Mouse (Mus musculus) Patski (cell line): ENCODE results near the gene Trpm6. TPM values are rescaled to one million over a fixed set of nuclear protein-coding genes. Genes with fewer than 3 reads are reported as not detected.
"Not testable (repeated sequence)": the region's sequence is repeated elsewhere in the genome, so short reads cannot be mapped to it uniquely, and the experiment has no call there.

Experiments
- ATAC-seq: fragments of 100-300 bp; one replicate; pipeline ENCODE4 v1.8.0; 2021
- CTCF ChIA-PET: fragments of 350-600 bp; sonication (Branson Sonifier 250); formaldehyde crosslinking; loops from one replicate; lab custom pipeline; 2022; ENCODE audit warnings: inconsistent platforms; lab: Charles Lee
- POLR2A ChIA-PET: fragments of 350-600 bp; sonication (Branson Sonifier 250); formaldehyde crosslinking; loops from one replicate; lab custom pipeline; 2022; ENCODE audit warnings: antibody characterized with exemption, inconsistent platforms; lab: Charles Lee
- DNase-seq: peaks from one replicate; pipeline ENCODE4 v3.0.0-alpha.2; 2011; ENCODE audit warnings: low read depth, low spot score
- H3K27me3 ChIP-seq: fragments of 371-371 bp; one replicate; pipeline ENCODE4 v1.5.1; 2021
- CTCF ChIP-seq: fragments of 100-300 bp; IDR thresholded peaks from one replicate; pipeline ENCODE4 v1.5.1; 2021
- in situ Hi-C: fragments of 300-500 bp; cut with MboI; formaldehyde crosslinking; loops from 3 replicates; pipeline ENCODE4 v1.11.1; 2018; ENCODE audit warnings: low pct_unique_long_range_greater_than_20kb, mixed read lengths
- polyA plus RNA-seq: library from polyadenylated mRNA; unstranded; gene quantifications from one replicate; pipeline ENCODE4 v1.2.3, GENCODE M21; 2021

The Trpm6 gene
- polyA plus RNA-seq: 0.67 TPM

DNA sequence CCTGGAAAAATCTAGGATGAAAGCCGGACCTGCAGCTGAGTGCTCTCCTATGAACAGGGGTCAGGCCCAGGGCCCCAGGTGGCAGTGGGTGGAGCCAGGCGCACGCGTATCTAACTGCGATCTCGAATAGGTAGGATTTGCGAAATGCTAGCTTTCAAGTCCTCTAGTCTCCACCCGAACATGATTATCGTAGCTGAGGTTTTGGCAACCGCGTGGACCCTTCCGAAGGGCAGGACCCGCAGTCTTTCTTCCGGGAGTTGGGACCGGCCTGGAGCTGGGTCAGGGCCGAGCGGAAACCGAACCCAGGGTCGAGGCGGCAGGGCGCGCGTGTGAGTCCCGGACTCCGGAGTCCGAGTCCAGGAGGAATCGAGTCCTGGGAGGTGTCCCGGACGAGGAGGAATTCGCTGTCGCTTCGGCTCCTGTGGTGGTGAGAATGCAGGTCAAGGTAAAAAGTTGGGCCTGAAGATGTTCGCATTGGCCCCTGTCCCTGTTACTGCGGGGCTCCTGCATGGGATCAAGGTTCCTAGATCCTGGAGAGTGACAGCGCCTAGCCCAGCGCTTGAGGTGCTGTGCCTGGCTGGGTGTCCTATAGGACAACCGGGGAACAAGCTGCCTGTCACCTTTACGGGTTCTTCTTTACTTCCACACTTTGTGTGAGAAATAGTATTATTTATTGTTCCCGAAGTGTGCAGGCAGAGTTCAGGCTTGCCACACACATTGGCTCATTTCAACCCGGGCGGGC is at the start of gene Trpm6:
Gene Trpm6, plus strand, starts transcription at position 386 of the 742 bp plus-strand sequence.
- in situ Hi-C loops: no loop called here
- no peak for ATAC-seq
- H3K27me3 ChIP-seq: no peaks in the 10 kb centered on the region
- ChIA-PET CTCF (interaction anchor here (0.7 kb wide), 1 partner anchor 42 kb away, joined by 3 read pairs; no protein-coding TSS in a partner anchor), POLR2A (no interaction called here)
- no peak for TF ChIP-seq CTCF
- no peak for DNase-seq

DNA sequence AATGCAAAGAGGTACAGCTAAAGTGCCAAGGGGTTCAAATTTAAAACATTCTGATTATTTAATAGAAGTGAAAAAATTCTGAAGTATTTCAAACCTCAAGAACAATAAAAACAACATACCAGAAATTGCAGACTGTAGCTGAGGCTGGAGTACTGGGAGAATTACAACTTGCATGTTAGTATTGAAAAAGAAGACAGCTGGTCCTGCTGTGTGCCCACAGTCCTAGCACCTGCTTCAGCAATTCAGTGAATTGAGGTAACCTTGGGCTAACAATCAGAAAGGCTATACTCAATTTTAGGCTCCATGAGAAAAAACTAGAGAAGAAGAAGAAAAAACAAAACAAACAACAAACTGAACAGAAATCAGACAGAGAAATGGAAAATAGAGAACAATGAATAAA is 41.7 kb upstream of the Trpm6 start:
- POLR2A ChIA-PET: no interaction called here
- no peaks in the 10 kb centered on the region for H3K27me3 ChIP-seq
- in situ Hi-C loops: no loop called here
- ATAC-seq (no peak), DNase-seq (no peak)
- TF ChIP-seq CTCF: no peak
- CTCF ChIA-PET: no interaction called here

DNA sequence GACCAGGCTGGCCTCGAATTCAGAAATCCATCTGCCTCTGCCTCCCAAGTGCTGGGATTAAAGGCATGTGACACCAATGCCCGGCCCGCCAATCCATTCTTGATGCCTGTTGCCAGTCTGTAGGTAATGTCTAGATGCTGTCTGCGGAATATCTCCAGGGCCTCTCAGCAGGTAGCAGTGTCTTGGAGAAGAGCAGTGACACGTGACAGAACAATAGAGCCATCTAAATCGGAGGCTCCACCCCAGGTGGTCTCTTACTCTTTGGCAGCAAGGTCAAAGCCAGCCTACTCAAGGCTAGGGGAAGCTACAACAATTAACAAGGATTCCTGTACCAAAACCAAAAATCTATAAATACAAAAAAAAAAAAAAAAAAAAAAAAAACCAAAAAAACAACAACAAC is 38.9 kb upstream of the Trpm6 start:
- no peak for ATAC-seq
- no peaks in the 10 kb centered on the region for H3K27me3 ChIP-seq
- no peak for TF ChIP-seq CTCF
- DNase-seq: no peak
- POLR2A ChIA-PET: interaction anchor here (0.6 kb wide), 1 partner anchor 10 kb away, joined by 5 read pairs; no protein-coding TSS in a partner anchor
- CTCF ChIA-PET: interaction anchor here (1.3 kb wide), 1 partner anchor 106 kb away, joined by 3 read pairs; no protein-coding TSS in a partner anchor
- in situ Hi-C loops: no loop called here

DNA sequence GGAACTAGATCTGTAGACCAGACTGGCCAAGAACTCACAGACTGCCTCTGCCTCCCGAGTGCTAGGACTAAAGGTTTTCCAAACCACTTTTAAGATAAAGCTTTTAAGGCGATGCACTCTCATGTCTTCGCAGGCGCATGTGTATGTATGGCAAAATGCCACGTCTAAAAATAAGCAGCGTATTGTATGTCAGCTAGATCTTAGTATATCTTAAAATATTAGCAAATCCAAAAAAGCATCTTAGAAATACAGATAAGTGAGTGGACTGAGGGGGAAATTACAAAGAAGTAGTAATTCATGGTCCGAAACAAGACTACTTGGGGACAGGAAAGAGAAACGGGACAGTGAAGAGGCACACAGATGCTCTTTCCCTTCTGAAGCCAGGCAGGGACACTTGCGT is 38.2 kb upstream of the Trpm6 start:
- ATAC-seq: no peak
- TF ChIP-seq CTCF: no peak
- DNase-seq: no peak
- POLR2A ChIA-PET: interaction anchor here (1.0 kb wide), 1 partner anchor 29 kb away, joined by 4 read pairs; no protein-coding TSS in a partner anchor
- in situ Hi-C loops: no loop called here
- CTCF ChIA-PET: interaction anchor here (1.3 kb wide), 1 partner anchor 105 kb away, joined by 3 read pairs; no protein-coding TSS in a partner anchor
- no peaks in the 10 kb centered on the region for H3K27me3 ChIP-seq

DNA sequence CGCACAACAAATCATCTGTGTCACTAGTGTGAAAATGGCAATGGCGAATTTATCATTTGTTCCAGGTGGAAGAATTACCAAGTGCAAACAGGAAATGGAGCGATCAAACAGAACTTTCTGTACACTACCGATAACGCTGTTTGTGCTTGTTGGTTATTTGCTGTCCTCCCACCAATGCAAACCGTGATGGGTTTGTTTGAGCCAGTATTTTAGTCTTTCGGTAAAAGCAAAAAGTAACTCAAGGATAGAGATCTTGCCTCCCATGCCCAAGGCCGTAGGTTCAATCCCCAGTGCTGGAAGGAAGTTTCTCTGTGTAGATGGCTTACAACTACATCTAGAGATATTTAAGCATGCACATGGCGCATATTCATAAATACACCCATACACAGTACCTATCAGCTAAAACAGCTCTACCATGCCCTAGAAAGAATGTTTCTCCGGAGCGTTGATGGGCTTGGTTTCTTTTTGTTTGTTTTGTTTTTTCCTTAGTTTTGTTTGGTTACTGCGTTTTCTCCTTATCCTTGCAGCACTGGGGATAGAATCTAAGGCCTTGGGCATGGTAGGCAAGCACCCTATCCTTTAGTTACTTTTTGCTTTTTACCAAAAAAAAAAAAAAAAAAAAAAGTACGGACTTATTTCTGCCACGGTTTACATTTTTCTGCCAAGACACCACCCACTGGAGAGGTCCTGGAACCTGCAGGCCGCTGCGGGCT is 37.5 kb upstream of the Trpm6 start:
- no peaks in the 10 kb centered on the region for H3K27me3 ChIP-seq
- CTCF ChIA-PET: interaction anchor here (1.3 kb wide), 1 partner anchor 104 kb away, joined by 3 read pairs; no protein-coding TSS in a partner anchor
- TF ChIP-seq CTCF: no peak
- ATAC-seq: no peak
- DNase-seq: no peak
- in situ Hi-C loops: no loop called here
- POLR2A ChIA-PET: interaction anchor here (0.7 to 1.0 kb wide), 2 partner anchors 30 to 35 kb away, joined by 4 to 8 read pairs; no protein-coding TSS in a partner anchor

DNA sequence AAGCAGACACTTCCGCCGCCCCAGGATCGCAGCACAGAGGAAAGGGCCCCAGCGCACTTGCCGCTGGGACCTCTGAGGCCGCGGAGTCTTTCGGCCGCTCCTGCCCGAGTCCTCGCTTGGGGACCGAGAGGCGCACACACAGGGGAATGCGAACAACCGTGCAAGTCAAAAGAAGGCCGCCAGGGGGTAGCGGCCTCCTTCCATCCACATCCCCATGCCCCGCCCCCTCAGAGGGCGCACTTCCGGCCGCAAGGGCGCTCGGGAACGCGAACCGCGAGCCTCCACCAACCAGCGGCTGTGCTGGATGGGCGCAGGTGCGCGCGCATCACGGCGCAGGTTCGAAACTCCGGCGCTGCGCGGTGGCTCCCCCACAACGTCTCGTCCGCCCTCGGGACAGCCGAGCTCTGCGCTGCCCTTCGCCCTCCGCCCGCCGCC is 36.9 kb upstream of the Trpm6 start, which contains the start of gene D030056L22Rik:
Gene D030056L22Rik, plus strand, starts transcription at position 328 of the 435 bp plus-strand sequence.
- peak; percentile 95 for TF ChIP-seq CTCF
- ChIA-PET CTCF (no interaction called here), POLR2A (interaction anchor here (0.6 kb wide), 1 partner anchor 321 kb away, joined by 3 read pairs; no protein-coding TSS in a partner anchor)
- in situ Hi-C loops: no loop called here
- DNase-seq (peak; percentile 81), ATAC-seq (peak; percentile 98)
- H3K27me3 ChIP-seq: no peaks in the 10 kb centered on the region

DNA sequence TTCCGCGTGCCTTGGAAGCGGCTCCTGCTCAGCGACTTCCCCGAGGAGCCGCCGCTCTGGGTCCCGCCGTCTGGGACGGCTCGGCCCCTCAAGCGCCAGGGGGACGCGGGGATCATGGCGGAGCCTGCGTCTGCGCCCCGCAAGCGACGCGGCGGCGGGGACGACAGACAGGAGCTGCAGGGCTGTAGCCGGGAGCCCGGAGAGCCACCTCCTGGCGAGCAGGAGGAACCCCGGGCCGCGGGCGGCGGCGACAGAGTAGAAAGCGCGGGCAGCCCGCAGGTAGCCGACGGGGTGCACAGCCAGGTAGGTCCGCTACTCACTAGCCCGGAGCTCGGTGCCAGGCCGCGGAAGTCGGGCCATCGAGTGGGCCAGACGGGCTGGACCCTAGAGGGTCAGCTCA is 36.4 kb upstream of the Trpm6 start:
- ATAC-seq: peak; percentile 54
- peak; percentile 28 for TF ChIP-seq CTCF
- H3K27me3 ChIP-seq, DNase-seq, in situ Hi-C loops, CTCF ChIA-PET: not testable (repeated sequence)
- POLR2A ChIA-PET: interaction anchor here (0.6 kb wide), 2 partner anchors 135 to 321 kb away, joined by 3 read pairs; no protein-coding TSS in a partner anchor

DNA sequence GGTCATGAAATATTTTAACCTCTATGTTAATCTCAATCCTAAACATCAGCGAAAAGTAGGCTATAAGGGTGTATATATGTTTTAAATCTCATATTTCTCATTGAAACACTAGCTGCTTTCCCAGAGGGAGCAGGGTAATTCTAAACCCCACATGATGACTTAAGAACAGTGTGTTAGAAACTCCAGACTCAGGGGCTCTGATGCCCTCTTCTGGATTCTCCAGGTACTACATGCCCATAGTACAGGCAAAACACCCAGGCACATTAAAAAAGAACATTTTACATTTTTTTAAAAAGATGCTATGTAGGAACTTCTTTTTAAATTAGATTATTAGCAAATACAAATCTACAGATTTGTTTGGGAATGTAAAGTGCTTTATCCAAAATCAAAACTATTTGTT is 33.4 kb upstream of the Trpm6 start:
- ChIA-PET CTCF (interaction anchor here (0.6 to 2.4 kb wide), 6 partner anchors 34 to 118 kb away, joined by 3 to 6 read pairs (median 3); no protein-coding TSS in a partner anchor), POLR2A (no interaction called here)
- in situ Hi-C loops: loop anchor here (5.0 kb wide), 1 partner anchor 101 kb away; no protein-coding TSS in a partner anchor
- H3K27me3 ChIP-seq: no peaks in the 10 kb centered on the region
- DNase-seq (peak; percentile 24), ATAC-seq (no peak)
- TF ChIP-seq CTCF: peak; percentile 79

DNA sequence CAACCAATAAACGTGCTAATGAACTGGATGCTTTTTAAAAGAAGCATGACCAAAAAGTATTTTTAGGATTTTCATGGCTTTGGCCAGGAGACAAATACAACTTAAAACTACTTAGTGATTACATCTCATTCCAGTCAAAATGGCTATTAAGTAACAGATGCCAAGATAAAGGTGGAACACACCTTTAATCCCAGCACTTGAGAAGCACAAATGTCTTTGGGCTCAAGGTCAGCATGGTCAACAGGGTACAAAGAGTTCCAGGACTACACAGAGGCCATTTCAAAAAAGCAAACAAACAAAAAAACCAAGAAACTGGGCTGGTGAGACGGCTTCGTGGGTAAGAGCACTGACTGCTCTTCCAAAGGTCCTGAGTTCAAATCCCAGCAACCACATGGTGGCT is 29.4 kb upstream of the Trpm6 start:
- CTCF ChIA-PET: no interaction called here
- H3K27me3 ChIP-seq: no peaks in the 10 kb centered on the region
- no peak for DNase-seq
- in situ Hi-C loops: no loop called here
- TF ChIP-seq CTCF: no peak
- no peak for ATAC-seq
- POLR2A ChIA-PET: no interaction called here

DNA sequence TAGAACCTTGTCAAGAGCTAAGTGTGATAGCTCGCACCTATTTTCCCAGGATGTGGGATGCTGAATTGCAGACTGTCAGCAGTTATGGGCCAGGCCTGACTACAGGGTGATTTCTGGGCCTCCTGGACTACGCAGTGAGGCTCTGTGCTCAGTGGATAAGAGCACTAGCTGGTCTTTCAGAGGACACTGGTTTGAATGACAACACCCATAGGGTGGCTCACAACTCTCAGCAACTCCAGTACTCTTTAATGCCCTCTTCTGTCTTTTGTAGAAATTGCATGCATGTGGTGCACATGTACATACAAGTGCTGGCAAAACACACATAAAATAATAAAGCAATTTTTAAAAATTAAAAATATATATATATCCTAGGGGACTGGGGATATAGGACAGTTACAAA is 24.6 kb upstream of the Trpm6 start:
- in situ Hi-C loops: no loop called here
- peak; percentile 19 for TF ChIP-seq CTCF
- POLR2A ChIA-PET: no interaction called here
- ATAC-seq (no peak), DNase-seq (no peak)
- CTCF ChIA-PET: interaction anchor here (0.9 kb wide), 1 partner anchor 18 kb away, joined by 3 read pairs; no protein-coding TSS in a partner anchor
- H3K27me3 ChIP-seq: no peaks in the 10 kb centered on the region
